In genomic region chr2:121223010-121223409, GRCm38 (mm10) we compare ENCODE assay signal across 9 mouse cellular contexts. TPM values are rescaled to one million over a fixed set of nuclear protein-coding genes. Genes with fewer than 3 reads are reported as not detected.
A peak's percentile ranks its signal among the peaks of the same experiment; 100 is the strongest.
DNase-seq lines count a peak whose midpoint lies in the region; ATAC-seq and TF ChIP-seq lines count a peak whose summit lies in the region.
"Had no signal": no experiment of that assay in that cellular context is flagged by ENCODE, and none has a peak within 500 bp of the region (broad histone marks: within the 10 kb centered on the region; RNA-seq: fewer than 3 reads in every experiment).

No protein-coding gene starts in this region.

- ATAC-seq in midbrain, postnatal 0 days (ENCODE audit: low FRiP score) = no peak
- no peak for ATAC-seq in midbrain, embryonic 11.5 days (ENCODE audit: low FRiP score)
- peak; percentile 54; the same call in 1 of the 2 replicates for ATAC-seq in forebrain, embryonic 16.5 days

- no peak overlapping the region for H3K4me2 ChIP-seq in midbrain, postnatal 0 days (ENCODE audit: low read depth, low read length, poor library complexity, severe bottlenecking)
- H3K4me2 ChIP-seq in midbrain, embryonic 11.5 days = no peak overlapping the region
- H3K4me2 ChIP-seq in forebrain, embryonic 16.5 days (ENCODE audit: low read length) = no peak overlapping the region

- H3K4me3 ChIP-seq in midbrain, postnatal 0 days (ENCODE audit: low read depth, low read length) = no peak overlapping the region
- no peak overlapping the region for H3K4me3 ChIP-seq in midbrain, embryonic 11.5 days (ENCODE audit: low read depth, low read length)
- H3K4me3 ChIP-seq in forebrain, embryonic 16.5 days (replicated peaks; ENCODE audit: low read length) = no peak overlapping the region

- no peak overlapping the region for H3K27ac ChIP-seq in midbrain, postnatal 0 days (ENCODE audit: low read depth, low read length)
- no peak overlapping the region for H3K27ac ChIP-seq in midbrain, embryonic 11.5 days (ENCODE audit: low read depth, low read length)
- no peak overlapping the region for H3K27ac ChIP-seq in forebrain, embryonic 16.5 days (ENCODE audit: low read length)

- H3K9ac ChIP-seq in midbrain, postnatal 0 days (replicated peaks; ENCODE audit: low read length, poor library complexity, severe bottlenecking) = no peak overlapping the region
- no peak overlapping the region for H3K9ac ChIP-seq in midbrain, embryonic 11.5 days (ENCODE audit: low read length)
- H3K9ac ChIP-seq in forebrain, embryonic 16.5 days (replicated peaks; ENCODE audit: low read depth, low read length) = no peak overlapping the region

- H3K4me1 ChIP-seq in midbrain, postnatal 0 days (ENCODE audit: insufficient read depth, low read length) = no peaks in the 10 kb centered on the region
- no peaks in the 10 kb centered on the region for H3K4me1 ChIP-seq in midbrain, embryonic 11.5 days (ENCODE audit: control insufficient read depth, insufficient read depth, low read length)
- H3K4me1 ChIP-seq in forebrain, embryonic 16.5 days (replicated peaks; ENCODE audit: control insufficient read depth, insufficient read depth, low read length) = 0 out of 2 replicates have a peak, but pooled peaks cover 2% of the 10 kb centered on the region

- DNase-seq in midbrain, postnatal 0 days (ENCODE audit: low spot score) = peak; percentile 33
- no peak for DNase-seq in midbrain, embryonic 11.5 days (ENCODE audit: low spot score, missing footprints)
- peak; percentile 49 for DNase-seq in adrenal gland, postnatal 10 days
- peak; percentile 37 to 48 for DNase-seq in right cerebral cortex, postnatal 10 days (ENCODE audit: low spot score in 2 of 2)
- no peak for DNase-seq in kidney, postnatal 36 days
- DNase-seq in T-cell, adult 2 months (ENCODE audit: low spot score) = no peak
- no peak for DNase-seq in kidney, adult 8-10 months
- DNase-seq: retina, postnatal 1 day had no signal

- H3K36me3 ChIP-seq in midbrain, postnatal 0 days (ENCODE audit: insufficient read depth, low read length) = peaks cover 55% of the 10 kb centered on the region
- H3K36me3 ChIP-seq in midbrain, embryonic 11.5 days (ENCODE audit: control insufficient read depth, insufficient read depth, low read length) = peaks cover 35% of the 10 kb centered on the region
- peaks cover 49% of the 10 kb centered on the region for H3K36me3 ChIP-seq in forebrain, embryonic 16.5 days (ENCODE audit: control insufficient read depth, insufficient read depth)

- H3K27me3 ChIP-seq in midbrain, postnatal 0 days (ENCODE audit: insufficient read depth, low read length) = no peaks in the 10 kb centered on the region
- H3K27me3 ChIP-seq in midbrain, embryonic 11.5 days (ENCODE audit: control insufficient read depth, insufficient read depth, low read length) = no peaks in the 10 kb centered on the region
- H3K27me3 ChIP-seq in forebrain, embryonic 16.5 days (replicated peaks; ENCODE audit: control insufficient read depth, insufficient read depth, low read length) = no peaks in the 10 kb centered on the region

- peak; percentile 35 for TF ChIP-seq CTCF in midbrain, postnatal 0 days (IDR thresholded peaks at IDR 0.05)

- WGBS in midbrain, postnatal 0 days = 91% methylated on average over 2 of the region's 2 CpGs
- 92% methylated on average over 2 of the region's 2 CpGs for WGBS in midbrain, embryonic 11.5 days
- 58% methylated on average over 2 of the region's 2 CpGs for WGBS in forebrain, embryonic 16.5 days

- no peaks in the 10 kb centered on the region for H3K9me3 ChIP-seq in midbrain, postnatal 0 days (ENCODE audit: low read length)
- no peaks in the 10 kb centered on the region for H3K9me3 ChIP-seq in midbrain, embryonic 11.5 days (ENCODE audit: control insufficient read depth, low read length)
- no peaks in the 10 kb centered on the region for H3K9me3 ChIP-seq in forebrain, embryonic 16.5 days (ENCODE audit: control insufficient read depth, low read length)

RNA-seq across cellular contexts. Expression of gene Trp53bp1, which starts 48.2 kb away (rescaled TPM):
- 262 and 292 TPM in 2 replicates for total RNA-seq in midbrain, postnatal 0 days (2014; rRNA removed)
- 90.3 and 93.3 TPM in 2 replicates for polyA plus RNA-seq in midbrain, postnatal 0 days (2015; fragmentation: Nextera tagmentation; extraction: Ambion mirVana)
- 132 and 138 TPM in 2 replicates for polyA plus RNA-seq in midbrain, embryonic 11.5 days (2014; fragmentation: Nextera tagmentation; extraction: Ambion mirVana)
- 10 to 100 TPM; 46.0 to 68.0 TPM for total RNA-seq in adrenal gland, postnatal 10 days (2021)
- 181 and 209 TPM in 2 replicates for polyA plus RNA-seq in forebrain, embryonic 16.5 days (2015; fragmentation: Nextera tagmentation; extraction: Ambion mirVana)

RNA-seq across cellular contexts. Expression of gene Zscan29, which starts 52.1 kb away (rescaled TPM):
- total RNA-seq in midbrain, postnatal 0 days (2014; rRNA removed) = 6.5 and 7.2 TPM in 2 replicates
- 4.5 and 4.8 TPM in 2 replicates for polyA plus RNA-seq in midbrain, postnatal 0 days (2015; fragmentation: Nextera tagmentation; extraction: Ambion mirVana)
- polyA plus RNA-seq in midbrain, embryonic 11.5 days (2014; fragmentation: Nextera tagmentation; extraction: Ambion mirVana) = 13.8 and 16.3 TPM in 2 replicates
- 10 to 100 TPM; 13.4 to 16.4 TPM for total RNA-seq in adrenal gland, postnatal 10 days (2021)
- polyA plus RNA-seq in forebrain, embryonic 16.5 days (2015; fragmentation: Nextera tagmentation; extraction: Ambion mirVana) = 9.3 and 11.5 TPM in 2 replicates

RNA-seq across cellular contexts. Expression of gene Tubgcp4, which starts 52.6 kb away (rescaled TPM):
- total RNA-seq in midbrain, postnatal 0 days (2014; rRNA removed) = 35.8 and 38.2 TPM in 2 replicates
- polyA plus RNA-seq in midbrain, postnatal 0 days (2015; fragmentation: Nextera tagmentation; extraction: Ambion mirVana) = 21.2 and 23.0 TPM in 2 replicates
- 67.8 and 69.3 TPM in 2 replicates for polyA plus RNA-seq in midbrain, embryonic 11.5 days (2014; fragmentation: Nextera tagmentation; extraction: Ambion mirVana)
- 10 to 100 TPM; 23.9 to 36.8 TPM for total RNA-seq in adrenal gland, postnatal 10 days (2021)
- 58.9 and 73.8 TPM in 2 replicates for polyA plus RNA-seq in forebrain, embryonic 16.5 days (2015; fragmentation: Nextera tagmentation; extraction: Ambion mirVana)

Comparison
In these comparisons a context has a peak if more than half of its experiments do, and no peak if none do; other contexts are left out.
1. DNase-seq: peak in midbrain, postnatal 0 days (single experiment), adrenal gland, postnatal 10 days (single experiment) and right cerebral cortex, postnatal 10 days (2 of 2); none in midbrain, embryonic 11.5 days (single experiment), kidney, postnatal 36 days (0 of 2), T-cell, adult 2 months (single experiment) and kidney, adult 8-10 months (0 of 2).